Mouse (Mus musculus) v-Abl transformed pro-B cells (cell line): ENCODE data around the gene B4galt1.

Source experiments
- in situ Hi-C, 2 experiments: fragments of 400-800 bp; cut with MboI; formaldehyde crosslinking; loops; one replicate each; pipeline ENCODE4 v1.15.1; 2025; ENCODE audit not compliant: unreplicated experiment in 2 of 2

Gene B4galt1

GRCm38 (mm10) chr4:40844811-40845751, 8.7 kb downstream of the B4galt1 start:
- in situ Hi-C loops, result no loop called here

GRCm38 (mm10) chr4:40844251-40844721, 9.5 kb downstream of the B4galt1 start:
- in situ Hi-C loops, result no loop called here

GRCm38 (mm10) chr4:40843726-40844125, 10.1 kb downstream of the B4galt1 start:
- in situ Hi-C loops, result no loop called here

- in situ Hi-C loops, result no loop called here
These were observed 13.4 kb downstream of the B4galt1 start for GRCm38 (mm10) chr4:40840448-40840847.

- in situ Hi-C loops, result loop anchor here in 1 of 2 experiments (5.0 kb wide), 1 partner anchor 47 kb away; no protein-coding TSS in a partner anchor
These were observed 14.6 kb downstream of the B4galt1 start for GRCm38 (mm10) chr4:40839251-40839650.

- in situ Hi-C loops, result loop anchor here in 1 of 2 experiments (5.0 kb wide), 1 partner anchor 45 kb away; no protein-coding TSS in a partner anchor
These were observed 16.1 kb downstream of the B4galt1 start for GRCm38 (mm10) chr4:40837451-40838285.

GRCm38 (mm10) chr4:40837008-40837407, 16.8 kb downstream of the B4galt1 start:
- in situ Hi-C loops, result loop anchor here in 1 of 2 experiments (5.0 kb wide), 1 partner anchor 45 kb away; no protein-coding TSS in a partner anchor

- in situ Hi-C loops, result loop anchor here in 1 of 2 experiments (5.0 kb wide), 1 partner anchor 43 kb away; no protein-coding TSS in a partner anchor
These were observed 18.9 kb downstream of the B4galt1 start for GRCm38 (mm10) chr4:40834872-40835271.

- in situ Hi-C loops, result no loop called here
These were observed 19.5 kb downstream of the B4galt1 start for GRCm38 (mm10) chr4:40834232-40834786.

GRCm38 (mm10) chr4:40833381-40834231, 20.2 kb downstream of the B4galt1 start:
- in situ Hi-C loops, result no loop called here

- in situ Hi-C loops, result no loop called here
These were observed 23.3 kb downstream of the B4galt1 start for GRCm38 (mm10) chr4:40830530-40830929.

- in situ Hi-C loops, result loop anchor here in 1 of 2 experiments (5.0 kb wide), 1 partner anchor 38 kb away; no protein-coding TSS in a partner anchor
These were observed 24.0 kb downstream of the B4galt1 start for GRCm38 (mm10) chr4:40829654-40830400.

GRCm38 (mm10) chr4:40828910-40829309, 24.9 kb downstream of the B4galt1 start:
- in situ Hi-C loops, result loop anchor here in 1 of 2 experiments (5.0 kb wide), 1 partner anchor 37 kb away; no protein-coding TSS in a partner anchor

- in situ Hi-C loops, result loop anchor here in 1 of 2 experiments (5.0 kb wide), 1 partner anchor 36 kb away; no protein-coding TSS in a partner anchor
These were observed 25.9 kb downstream of the B4galt1 start for GRCm38 (mm10) chr4:40827926-40828325.

- in situ Hi-C loops, result loop anchor here in 1 of 2 experiments (5.0 kb wide), 1 partner anchor 35 kb away; no protein-coding TSS in a partner anchor
These were observed 27.0 kb downstream of the B4galt1 start for GRCm38 (mm10) chr4:40826810-40827209.

GRCm38 (mm10) chr4:40825981-40826380, 27.8 kb downstream of the B4galt1 start:
- in situ Hi-C loops, result loop anchor here in 1 of 2 experiments (5.0 kb wide), 1 partner anchor 34 kb away; no protein-coding TSS in a partner anchor

- in situ Hi-C loops, result loop anchor here in 1 of 2 experiments (5.0 kb wide), 1 partner anchor 33 kb away; no protein-coding TSS in a partner anchor
These were observed 28.7 kb downstream of the B4galt1 start for GRCm38 (mm10) chr4:40825146-40825545.

GRCm38 (mm10) chr4:40824505-40824904, 29.3 kb downstream of the B4galt1 start:
- in situ Hi-C loops, result no loop called here
